Mouse (Mus musculus): ENCODE measurements around the gene BC051142. TPM values are rescaled to one million over a fixed set of nuclear protein-coding genes. Genes with fewer than 3 reads are reported as not detected.
"Not testable (repeated sequence)": the region's sequence is repeated elsewhere in the genome, so short reads cannot be mapped to it uniquely, and the experiment has no call there.

The BC051142 gene
- polyA plus RNA-seq, 1 experiment from 2014 or later = 0.86 TPM

- no peaks in the 10 kb centered on the region for H3K4me1 ChIP-seq (replicated peaks; ENCODE audit: control insufficient read depth, insufficient read depth)
- no peaks in the 10 kb centered on the region for H3K27me3 ChIP-seq (ENCODE audit: control insufficient read depth, insufficient read depth, low read length)
- no peak for TF ChIP-seq EP300 (optimal IDR thresholded peaks at IDR 0.05)
- TF ChIP-seq CTCF (IDR thresholded peaks at IDR 0.05; ENCODE audit: low read depth) = no peak
- WGBS = 67% methylated on average over 3 of the region's 3 CpGs
- no peak for ATAC-seq (ENCODE audit: low FRiP score, low TSS enrichment)
- DNase-seq (ENCODE audit: low spot score) = no peak
- H3K4me2 ChIP-seq (replicated peaks; ENCODE audit: low read depth) = no peak overlapping the region
- H3K27ac ChIP-seq (replicated peaks) = no peak overlapping the region
- no peaks in the 10 kb centered on the region for H3K36me3 ChIP-seq (ENCODE audit: control insufficient read depth, insufficient read depth, low read length)
- no peak overlapping the region for H3K4me3 ChIP-seq (ENCODE audit: low read depth, low read length)
- H3K9me3 ChIP-seq (ENCODE audit: control insufficient read depth, low read length) = no peaks in the 10 kb centered on the region
- H3K9ac ChIP-seq (ENCODE audit: low read length) = no peak overlapping the region
Observed at GRCm38 (mm10) chr17:34475060-34475459, 76.4 kb downstream of the BC051142 start.

- H3K27ac ChIP-seq (replicated peaks) = peak overlapping the region; percentile 71
- peak; percentile 70 for DNase-seq (ENCODE audit: low spot score)
- H3K9ac ChIP-seq (ENCODE audit: low read length) = no peak overlapping the region
- WGBS = 59% methylated on average over 1 of the region's 2 CpGs
- H3K4me3 ChIP-seq (ENCODE audit: low read depth, low read length) = no peak overlapping the region
- peak; percentile 88 for ATAC-seq (ENCODE audit: low FRiP score, low TSS enrichment)
- H3K27me3 ChIP-seq (ENCODE audit: control insufficient read depth, insufficient read depth, low read length) = no peaks in the 10 kb centered on the region
- H3K4me1 ChIP-seq (replicated peaks; ENCODE audit: control insufficient read depth, insufficient read depth) = no peaks in the 10 kb centered on the region
- H3K9me3 ChIP-seq (ENCODE audit: control insufficient read depth, low read length) = no peaks in the 10 kb centered on the region
- TF ChIP-seq EP300 (optimal IDR thresholded peaks at IDR 0.05) (no peak), CTCF (IDR thresholded peaks at IDR 0.05; ENCODE audit: low read depth) (no peak)
- peak overlapping the region; percentile 17; the same call in 1 of the 2 replicates for H3K4me2 ChIP-seq (replicated peaks; ENCODE audit: low read depth)
- H3K36me3 ChIP-seq (ENCODE audit: control insufficient read depth, insufficient read depth, low read length) = no peaks in the 10 kb centered on the region
Observed at GRCm38 (mm10) chr17:34476427-34476826, 77.8 kb downstream of the BC051142 start.

- H3K36me3 ChIP-seq (ENCODE audit: control insufficient read depth, insufficient read depth, low read length); H3K9ac ChIP-seq (ENCODE audit: low read length); H3K4me3 ChIP-seq (ENCODE audit: low read depth, low read length); H3K9me3 ChIP-seq (ENCODE audit: control insufficient read depth, low read length); H3K4me1 ChIP-seq (replicated peaks; ENCODE audit: control insufficient read depth, insufficient read depth); H3K27me3 ChIP-seq (ENCODE audit: control insufficient read depth, insufficient read depth, low read length); DNase-seq (ENCODE audit: low spot score): not testable (repeated sequence)
- Histone ChIP-seq H3K27ac (replicated peaks) (peak within 1 kb of the TSS; percentile 71), H3K4me2 (replicated peaks; ENCODE audit: low read depth) (peak within 1 kb of the TSS; percentile 17; the same call in 1 of the 2 replicates)
- 66% methylated on average over 4 of the region's 5 CpGs for WGBS
- ATAC-seq (ENCODE audit: low FRiP score, low TSS enrichment) = peak; percentile 68
Observed at GRCm38 (mm10) chr17:34477238-34478013, 78.8 kb downstream of the BC051142 start, which contains the start of gene Btnl4. Gene Btnl4, minus strand, starts transcription at chr17:34477318.

- Histone ChIP-seq H3K27me3 (ENCODE audit: control insufficient read depth, insufficient read depth, low read length) (no peaks in the 10 kb centered on the region), H3K4me3 (ENCODE audit: low read depth, low read length) (no peak overlapping the region), H3K36me3 (ENCODE audit: control insufficient read depth, insufficient read depth, low read length) (no peaks in the 10 kb centered on the region), H3K4me1 (replicated peaks; ENCODE audit: control insufficient read depth, insufficient read depth) (no peaks in the 10 kb centered on the region), H3K27ac (replicated peaks) (no peak overlapping the region), H3K9me3 (ENCODE audit: control insufficient read depth, low read length) (no peaks in the 10 kb centered on the region), H3K4me2 (replicated peaks; ENCODE audit: low read depth) (no peak overlapping the region), H3K9ac (ENCODE audit: low read length) (no peak overlapping the region)
- no peak for DNase-seq (ENCODE audit: low spot score)
- TF ChIP-seq CTCF (IDR thresholded peaks at IDR 0.05; ENCODE audit: low read depth) = no peak
- ATAC-seq (ENCODE audit: low FRiP score, low TSS enrichment) = no peak
Observed at GRCm38 (mm10) chr17:34492796-34493195, 94.2 kb downstream of the BC051142 start.

GRCm38 (mm10) chr17:34495156-34495555 lies 96.5 kb downstream of the BC051142 start:
- not testable (repeated sequence) for H3K9ac ChIP-seq (ENCODE audit: low read length); H3K36me3 ChIP-seq (ENCODE audit: control insufficient read depth, insufficient read depth, low read length); H3K4me3 ChIP-seq (ENCODE audit: low read depth, low read length); DNase-seq (ENCODE audit: low spot score); H3K27me3 ChIP-seq (ENCODE audit: control insufficient read depth, insufficient read depth, low read length); ATAC-seq (ENCODE audit: low FRiP score, low TSS enrichment); H3K27ac ChIP-seq (replicated peaks); H3K4me1 ChIP-seq (replicated peaks; ENCODE audit: control insufficient read depth, insufficient read depth); H3K9me3 ChIP-seq (ENCODE audit: control insufficient read depth, low read length); H3K4me2 ChIP-seq (replicated peaks; ENCODE audit: low read depth)
- 75% methylated on average over 2 of the region's 2 CpGs for WGBS

- Histone ChIP-seq H3K9me3 (ENCODE audit: control insufficient read depth, low read length) (no peaks in the 10 kb centered on the region), H3K9ac (ENCODE audit: low read length) (no peak overlapping the region), H3K4me2 (replicated peaks; ENCODE audit: low read depth) (0 out of 2 replicates have a peak overlapping the region, but pooled peaks have one; percentile 2), H3K36me3 (ENCODE audit: control insufficient read depth, insufficient read depth, low read length) (no peaks in the 10 kb centered on the region), H3K27me3 (ENCODE audit: control insufficient read depth, insufficient read depth, low read length) (no peaks in the 10 kb centered on the region), H3K4me3 (ENCODE audit: low read depth, low read length) (0 out of 2 replicates have a peak overlapping the region, but pooled peaks have one; percentile 0), H3K4me1 (replicated peaks; ENCODE audit: control insufficient read depth, insufficient read depth) (no peaks in the 10 kb centered on the region), H3K27ac (replicated peaks) (peak overlapping the region; percentile 67; the same call in 1 of the 2 replicates)
- TF ChIP-seq CTCF (IDR thresholded peaks at IDR 0.05; ENCODE audit: low read depth) = no peak
- no peak for TF ChIP-seq EP300 (optimal IDR thresholded peaks at IDR 0.05)
- ATAC-seq (ENCODE audit: low FRiP score, low TSS enrichment) = peak; percentile 80
- peak; percentile 54 for DNase-seq (ENCODE audit: low spot score)
- 48% methylated on average over 1 of the region's 2 CpGs for WGBS
Observed at GRCm38 (mm10) chr17:34496539-34496938, 97.9 kb downstream of the BC051142 start.

- not testable (repeated sequence) for H3K27me3 ChIP-seq (ENCODE audit: control insufficient read depth, insufficient read depth, low read length); H3K4me2 ChIP-seq (replicated peaks; ENCODE audit: low read depth); H3K9me3 ChIP-seq (ENCODE audit: control insufficient read depth, low read length); H3K4me3 ChIP-seq (ENCODE audit: low read depth, low read length); H3K27ac ChIP-seq (replicated peaks); H3K4me1 ChIP-seq (replicated peaks; ENCODE audit: control insufficient read depth, insufficient read depth); H3K9ac ChIP-seq (ENCODE audit: low read length); H3K36me3 ChIP-seq (ENCODE audit: control insufficient read depth, insufficient read depth, low read length)
- ATAC-seq (ENCODE audit: low FRiP score, low TSS enrichment) (peak; percentile 73), DNase-seq (ENCODE audit: low spot score) (peak; percentile 32)
- 51% methylated on average over 3 of the region's 3 CpGs for WGBS
Observed at GRCm38 (mm10) chr17:34497319-34497718, 98.7 kb downstream of the BC051142 start.

- not testable (repeated sequence) for H3K4me3 ChIP-seq (ENCODE audit: low read depth, low read length); H3K9ac ChIP-seq (ENCODE audit: low read length); H3K9me3 ChIP-seq (ENCODE audit: control insufficient read depth, low read length); H3K27me3 ChIP-seq (ENCODE audit: control insufficient read depth, insufficient read depth, low read length); H3K4me2 ChIP-seq (replicated peaks; ENCODE audit: low read depth); H3K27ac ChIP-seq (replicated peaks); H3K36me3 ChIP-seq (ENCODE audit: control insufficient read depth, insufficient read depth, low read length); H3K4me1 ChIP-seq (replicated peaks; ENCODE audit: control insufficient read depth, insufficient read depth)
- 50% methylated on average over 1 of the region's 4 CpGs for WGBS
- peak; percentile 72 for DNase-seq (ENCODE audit: low spot score)
- ATAC-seq (ENCODE audit: low FRiP score, low TSS enrichment) = peak; percentile 90
Observed at GRCm38 (mm10) chr17:34497726-34498125, 99.1 kb downstream of the BC051142 start.

All from stomach, postnatal 0 days (tissue).